Mouse (Mus musculus): ENCODE data around the gene Eps8.

DNA sequence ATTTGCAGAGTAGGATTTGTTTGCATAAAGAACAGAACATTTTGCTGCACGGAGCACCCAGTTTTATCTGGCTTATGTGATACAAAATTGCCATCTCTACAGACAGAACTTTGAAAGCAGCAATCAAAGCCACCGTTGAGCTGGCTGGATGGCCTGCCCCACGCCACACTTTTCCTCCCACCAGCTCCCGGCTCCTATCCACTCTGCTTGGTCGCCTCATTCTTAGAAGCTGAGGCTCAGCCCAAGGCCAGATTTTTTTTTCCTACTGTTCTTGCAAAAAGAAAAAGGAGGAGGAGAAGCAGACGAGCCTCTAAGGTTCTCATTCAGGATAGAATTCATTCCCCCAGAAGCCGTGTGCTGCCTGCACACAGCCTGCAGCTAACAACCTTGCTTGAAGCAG lies 80.8 kb downstream of the Eps8 start:
- TF ChIP-seq EP300 (IDR thresholded peaks at IDR 0.05; ENCODE audit: low read depth) (no peak), CTCF (IDR thresholded peaks at IDR 0.05; ENCODE audit: low read depth) (no peak)

Data from liver, postnatal 0 days (tissue).